Mouse (Mus musculus): ENCODE measurements around the gene Lrrc15.

- TF ChIP-seq GATA1 (IDR thresholded peaks at IDR 0.05; ENCODE audit: borderline replicate concordance, low read length): no peak
- TF ChIP-seq CTCF (IDR thresholded peaks at IDR 0.05; ENCODE audit: low read depth, low read length): no peak
Observed at GRCm38 (mm10) chr16:30275558-30276340, 7.3 kb downstream of the Lrrc15 start.

All from G1E (cell line).